Mouse (Mus musculus) Patski (cell line): ENCODE measurements around the gene Mus81. TPM values are rescaled to one million over a fixed set of nuclear protein-coding genes. Genes with fewer than 3 reads are reported as not detected.

Source experiments
- ATAC-seq: fragments of 100-300 bp; one replicate; pipeline ENCODE4 v1.8.0; 2021
- CTCF ChIA-PET: fragments of 350-600 bp; sonication (Branson Sonifier 250); formaldehyde crosslinking; loops from one replicate; lab custom pipeline; 2022; ENCODE audit warnings: inconsistent platforms; lab: Charles Lee
- POLR2A ChIA-PET: fragments of 350-600 bp; sonication (Branson Sonifier 250); formaldehyde crosslinking; loops from one replicate; lab custom pipeline; 2022; ENCODE audit warnings: antibody characterized with exemption, inconsistent platforms; lab: Charles Lee
- DNase-seq: peaks from one replicate; pipeline ENCODE4 v3.0.0-alpha.2; 2011; ENCODE audit warnings: low read depth, low spot score
- H3K27me3 ChIP-seq: fragments of 371-371 bp; one replicate; pipeline ENCODE4 v1.5.1; 2021
- CTCF ChIP-seq: fragments of 100-300 bp; IDR thresholded peaks from one replicate; pipeline ENCODE4 v1.5.1; 2021
- in situ Hi-C: fragments of 300-500 bp; cut with MboI; formaldehyde crosslinking; loops from 3 replicates; pipeline ENCODE4 v1.11.1; 2018; ENCODE audit warnings: low pct_unique_long_range_greater_than_20kb, mixed read lengths
- polyA plus RNA-seq: library from polyadenylated mRNA; unstranded; gene quantifications from one replicate; pipeline ENCODE4 v1.2.3, GENCODE M21; 2021

The Mus81 gene
- polyA plus RNA-seq, 1 experiment from 2014 or later = 37.0 TPM

- H3K27me3 ChIP-seq = no peaks in the 10 kb centered on the region
- ATAC-seq = no peak
- DNase-seq = no peak
- POLR2A ChIA-PET = interaction anchor here (0.6 to 4.1 kb wide), 7 partner anchors 12 to 34 kb away, joined by 3 to 29 read pairs (median 4); partner anchors contain the start of genes Cfl1, Efemp2, Fosl1 and Mus81
- no peak for TF ChIP-seq CTCF
- CTCF ChIA-PET = interaction anchor here (0.8 to 11.3 kb wide), 12 partner anchors 9 to 125 kb away, joined by 3 to 143 read pairs (median 5); partner anchors contain the start of genes Cfl1 and Mus81
- in situ Hi-C loops = no loop called here
Measured at GRCm38 (mm10) chr19:5463212-5463611, 25.0 kb downstream of the Mus81 start.

GRCm38 (mm10) chr19:5461411-5461810 lies 26.8 kb downstream of the Mus81 start:
- DNase-seq = no peak
- no peaks in the 10 kb centered on the region for H3K27me3 ChIP-seq
- TF ChIP-seq CTCF = no peak
- CTCF ChIA-PET = interaction anchor here (6.6 to 11.3 kb wide), 2 partner anchors 24 to 29 kb away, joined by 62 to 143 read pairs; partner anchors contain the start of genes Cfl1 and Mus81
- POLR2A ChIA-PET = interaction anchor here (0.5 to 4.1 kb wide), 7 partner anchors 14 to 1904 kb away, joined by 3 to 29 read pairs (median 3); partner anchors contain the start of genes Efemp2 and Mus81
- ATAC-seq = no peak
- in situ Hi-C loops = no loop called here

- in situ Hi-C loops = no loop called here
- ATAC-seq (peak; percentile 29), DNase-seq (no peak)
- POLR2A ChIA-PET = interaction anchor here (0.9 to 4.1 kb wide), 8 partner anchors 11 to 28 kb away, joined by 3 to 29 read pairs (median 5); partner anchors contain the start of genes Efemp2 and Mus81
- no peak for TF ChIP-seq CTCF
- no peaks in the 10 kb centered on the region for H3K27me3 ChIP-seq
- CTCF ChIA-PET = interaction anchor here (0.9 to 11.3 kb wide), 5 partner anchors 10 to 36 kb away, joined by 3 to 143 read pairs (median 3); partner anchors contain the start of genes Cfl1, Drap1 and Mus81
Measured at GRCm38 (mm10) chr19:5460465-5460911, 27.7 kb downstream of the Mus81 start, which contains the start of gene Fibp. Fibp (plus strand) TSS chr19:5460615.

GRCm38 (mm10) chr19:5459896-5460295 lies 28.3 kb downstream of the Mus81 start:
- no peak for DNase-seq
- H3K27me3 ChIP-seq = no peaks in the 10 kb centered on the region
- ChIA-PET CTCF (interaction anchor here (0.9 to 11.3 kb wide), 4 partner anchors 15 to 36 kb away, joined by 3 to 143 read pairs (median 32); partner anchors contain the start of genes Cfl1, Drap1 and Mus81), POLR2A (interaction anchor here (0.7 to 4.1 kb wide), 6 partner anchors 11 to 28 kb away, joined by 3 to 29 read pairs (median 10); partner anchors contain the start of genes Efemp2 and Mus81)
- no peak for ATAC-seq
- no peak for TF ChIP-seq CTCF
- in situ Hi-C loops = no loop called here

GRCm38 (mm10) chr19:5459019-5459418 lies 29.2 kb downstream of the Mus81 start:
- H3K27me3 ChIP-seq = no peaks in the 10 kb centered on the region
- no peak for TF ChIP-seq CTCF
- in situ Hi-C loops = no loop called here
- ChIA-PET POLR2A (interaction anchor here (0.7 to 4.1 kb wide), 6 partner anchors 12 to 29 kb away, joined by 3 to 30 read pairs (median 11); partner anchors contain the start of genes Efemp2 and Mus81), CTCF (interaction anchor here (1.4 to 11.3 kb wide), 3 partner anchors 14 to 27 kb away, joined by 5 to 143 read pairs (median 62); partner anchors contain the start of genes Cfl1 and Mus81)
- no peak for ATAC-seq
- no peak for DNase-seq

- ChIA-PET CTCF (interaction anchor here (0.9 to 6.6 kb wide), 7 partner anchors 11 to 71 kb away, joined by 3 to 62 read pairs (median 12); partner anchors contain the start of genes Fosl1 and Mus81), POLR2A (interaction anchor here (0.9 to 4.2 kb wide), 9 partner anchors 10 to 33 kb away, joined by 3 to 30 read pairs (median 9); partner anchors contain the start of genes Fosl1 and Mus81)
- ATAC-seq (peak; percentile 8), DNase-seq (no peak)
- in situ Hi-C loops = no loop called here
- no peak for TF ChIP-seq CTCF
- no peaks in the 10 kb centered on the region for H3K27me3 ChIP-seq
Measured at GRCm38 (mm10) chr19:5457746-5458442, 30.3 kb downstream of the Mus81 start, which contains the start of gene Ccdc85b. Ccdc85b (minus strand) TSS chr19:5457894.

- no peak for TF ChIP-seq CTCF
- ChIA-PET CTCF (interaction anchor here (0.9 to 6.6 kb wide), 7 partner anchors 10 to 72 kb away, joined by 3 to 62 read pairs (median 12); partner anchors contain the start of genes Fosl1 and Mus81), POLR2A (interaction anchor here (0.8 to 4.2 kb wide), 17 partner anchors 9 to 111 kb away, joined by 3 to 30 read pairs (median 4); partner anchors contain the start of genes AI837181, Ctsw, Drap1 and Efemp2)
- H3K27me3 ChIP-seq = no peaks in the 10 kb centered on the region
- in situ Hi-C loops = no loop called here
- peak; percentile 77 for ATAC-seq
- DNase-seq = no peak
Measured at GRCm38 (mm10) chr19:5456922-5457745, 31.1 kb downstream of the Mus81 start.

- POLR2A ChIA-PET = interaction anchor here (0.6 to 4.2 kb wide), 16 partner anchors 9 to 460 kb away, joined by 3 to 30 read pairs (median 3); partner anchors contain the start of genes AI837181, Ctsw, Drap1 and Efemp2
- ATAC-seq = peak; percentile 34
- CTCF ChIA-PET = interaction anchor here (0.9 to 6.6 kb wide), 5 partner anchors 10 to 73 kb away, joined by 4 to 62 read pairs (median 14); partner anchors contain the start of genes Fosl1 and Mus81
- in situ Hi-C loops = no loop called here
- no peak for DNase-seq
- no peaks in the 10 kb centered on the region for H3K27me3 ChIP-seq
- TF ChIP-seq CTCF = no peak
Measured at GRCm38 (mm10) chr19:5456241-5456921, 31.8 kb downstream of the Mus81 start.
